ENCODE assay signal across 22 mouse cellular contexts in genomic region chr17:44691517-44691916, GRCm38 (mm10).
"Had no signal": no experiment of that assay in that cellular context is flagged by ENCODE, and none has a peak within 500 bp of the region (broad histone marks: within the 10 kb centered on the region; RNA-seq: fewer than 3 reads in every experiment).

No protein-coding gene starts in this region.

- H3K4me1 ChIP-seq: midbrain, embryonic 10.5 days; midbrain, embryonic 12.5 days; neural tube, embryonic 13.5 days; neural tube, embryonic 15.5 days; stomach, embryonic 15.5 days had no signal

- DNase-seq: lung, adult 18-20 months; lung, embryonic 14.5 days; lung, postnatal 10 days; lung, postnatal 4 days; midbrain, embryonic 14.5 days; retina, postnatal 1 day; right cerebral cortex, adult 18-20 months; right cerebral cortex, postnatal 25 days; right cerebral cortex, postnatal 4 days; spleen, adult 18-20 months; thymus, adult 2 months; thymus, postnatal 25 days; thymus, postnatal 4 days had no signal

- ATAC-seq: midbrain, embryonic 16.5 days had no signal

- H3K4me3 ChIP-seq: midbrain, embryonic 10.5 days; midbrain, embryonic 12.5 days; myocyte; neural tube, embryonic 13.5 days; neural tube, embryonic 15.5 days; stomach, embryonic 15.5 days had no signal

- H3K27ac ChIP-seq: liver, embryonic 14.5 days; midbrain, embryonic 10.5 days; midbrain, embryonic 12.5 days; neural tube, embryonic 13.5 days; neural tube, embryonic 15.5 days; stomach, embryonic 15.5 days; stomach, postnatal 0 days had no signal
